Mouse (Mus musculus) cerebellum, adult 11-12 months (tissue): ENCODE data around the gene Thbd.

Source experiments
- DNase-seq: peaks from one replicate; pipeline ENCODE4 v3.0.0; 2022

Thbd gene

GRCm38 (mm10) chr2:148379899-148380413, 28.0 kb downstream of the Thbd start:
- no peak for DNase-seq

GRCm38 (mm10) chr2:148378817-148379342, 29.1 kb downstream of the Thbd start:
- no peak for DNase-seq

- no peak for DNase-seq
These were observed 32.5 kb downstream of the Thbd start for GRCm38 (mm10) chr2:148375326-148376150.

- DNase-seq, result no peak
These were observed 34.4 kb downstream of the Thbd start for GRCm38 (mm10) chr2:148373602-148374071.

GRCm38 (mm10) chr2:148371743-148372630, 36.0 kb downstream of the Thbd start:
- DNase-seq, result no peak

GRCm38 (mm10) chr2:148365227-148365626, 42.8 kb downstream of the Thbd start:
- no peak for DNase-seq

- no peak for DNase-seq
These were observed 43.5 kb downstream of the Thbd start for GRCm38 (mm10) chr2:148364536-148364935.

GRCm38 (mm10) chr2:148357145-148357544, 50.8 kb downstream of the Thbd start:
- no peak for DNase-seq
